Mouse (Mus musculus) stomach, embryonic 16.5 days (tissue): ENCODE data around the gene Gprc6a. TPM values are rescaled to one million over a fixed set of nuclear protein-coding genes. Genes with fewer than 3 reads are reported as not detected.
A peak's percentile ranks its signal among the peaks of the same experiment; 100 is the strongest.

Experiments
- ATAC-seq: fragments of 200-750 bp; cut with Nextera tagmentation; 2 replicates; pipeline ENCODE4 v1.8.0; 2017; ENCODE audit warnings: moderate number of reproducible peaks, moderate TSS enrichment; ENCODE audit not compliant: insufficient read depth, low FRiP score
- H3K27ac ChIP-seq: fragments of 300-500 bp; sonication (generic); 2 replicates; pipeline ENCODE4 v1.5.1; 2014; ENCODE audit warnings: low read length
- H3K27me3 ChIP-seq: fragments of 300-500 bp; sonication (generic); 2 replicates; pipeline ENCODE4 v1.6.1; 2014; ENCODE audit warnings: low read length, control low read depth, mixed read lengths; ENCODE audit not compliant: control insufficient read depth, insufficient read depth
- H3K36me3 ChIP-seq: fragments of 300-500 bp; sonication (generic); 2 replicates; pipeline ENCODE4 v1.6.1; 2014; ENCODE audit warnings: low read length; ENCODE audit not compliant: control insufficient read depth, insufficient read depth
- H3K4me1 ChIP-seq: fragments of 300-500 bp; sonication (generic); 2 replicates; pipeline ENCODE4 v1.6.1; 2014; ENCODE audit warnings: low read length, control low read depth, mixed read lengths; ENCODE audit not compliant: control insufficient read depth, insufficient read depth
- H3K4me2 ChIP-seq: fragments of 300-500 bp; sonication (generic); 2 replicates; pipeline ENCODE4 v1.6.1; 2014; ENCODE audit warnings: low read depth, low read length, mixed read lengths
- H3K4me3 ChIP-seq: fragments of 300-500 bp; sonication (generic); replicated peaks from 2 replicates; pipeline ENCODE4 v1.5.1; 2014; ENCODE audit warnings: mild to moderate bottlenecking, low read length
- H3K9ac ChIP-seq: fragments of 300-500 bp; sonication (generic); 2 replicates; pipeline ENCODE4 v1.6.1; 2014; ENCODE audit warnings: low read length
- H3K9me3 ChIP-seq: fragments of 300-500 bp; sonication (generic); replicated peaks from 2 replicates; pipeline ENCODE4 v1.6.1; 2016; ENCODE audit warnings: low read length, control low read depth; ENCODE audit not compliant: control insufficient read depth
- WGBS: fragments of 180-500 bp; shearing (Covaris S2); extraction: QIAGEN DNeasy Blood & Tissue Kit; methylation state at CpG from one replicate; pipeline ENCODE4 v1.1.7; 2014; 5-methylcytosine and 5-hydroxymethylcytosine counted together
- polyA plus RNA-seq: library from polyadenylated mRNA; unstranded; fragments of >200 nt; fragmentation: Nextera tagmentation; extraction: Ambion mirVana; gene quantifications from 2 replicates; pipeline ENCODE4 v1.2.1, GENCODE M21; 2015

Gene Gprc6a
- 0.06 TPM in 1 of 2 replicates, not detected in the other for polyA plus RNA-seq

- ATAC-seq: no peak
- Histone ChIP-seq H3K4me3 (no peak within 1 kb of the TSS), H3K4me1 (no peaks in the 10 kb centered on the region), H3K9ac (no peak within 1 kb of the TSS), H3K27ac (no peak within 1 kb of the TSS), H3K9me3 (no peaks in the 10 kb centered on the region), H3K27me3 (no peaks in the 10 kb centered on the region), H3K36me3 (no peaks in the 10 kb centered on the region), H3K4me2 (no peak within 1 kb of the TSS)
- WGBS: 23% methylated on average over 8 of the region's 8 CpGs
Observed at GRCm38 (mm10) chr10:51631411-51632136, at the start of gene Gprc6a. Gene Gprc6a (minus strand): TSS chr10:51631461.

- Histone ChIP-seq H3K27me3 (peaks cover 4% of the 10 kb centered on the region), H3K36me3 (no peaks in the 10 kb centered on the region), H3K4me1 (no peaks in the 10 kb centered on the region), H3K4me3 (peak overlapping the region; percentile 49), H3K9ac (no peak overlapping the region), H3K9me3 (no peaks in the 10 kb centered on the region), H3K27ac (no peak overlapping the region), H3K4me2 (peak overlapping the region; percentile 83)
- no peak for ATAC-seq
- 4% methylated on average over 10 of the region's 10 CpGs for WGBS
Observed at GRCm38 (mm10) chr10:51678251-51678639, 47.0 kb upstream of the Gprc6a start.

- no peaks in the 10 kb centered on the region for H3K9me3 ChIP-seq
- peak within 1 kb of the TSS; percentile 49 for H3K4me3 ChIP-seq
- peak; percentile 47 for ATAC-seq
- peak within 1 kb of the TSS; percentile 58; the same call in 1 of the 2 replicates for H3K9ac ChIP-seq
- no peaks in the 10 kb centered on the region for H3K36me3 ChIP-seq
- no peak within 1 kb of the TSS for H3K27ac ChIP-seq
- H3K4me1 ChIP-seq: no peaks in the 10 kb centered on the region
- H3K4me2 ChIP-seq: peak within 1 kb of the TSS; percentile 83
- WGBS: 1% methylated on average over 38 of the region's 38 CpGs
- H3K27me3 ChIP-seq: peaks cover 4% of the 10 kb centered on the region
Observed at GRCm38 (mm10) chr10:51677548-51678250, 46.4 kb upstream of the Gprc6a start, which contains the start of gene Rfx6. Gene Rfx6 (plus strand): TSS chr10:51677756.

GRCm38 (mm10) chr10:51672082-51672779 is 41.0 kb upstream of the Gprc6a start:
- 43% methylated on average over 1 of the region's 1 CpGs for WGBS
- no peak overlapping the region for H3K4me2 ChIP-seq
- ATAC-seq: 0 out of 2 replicates have a peak, but pooled peaks have one; percentile 37
- no peaks in the 10 kb centered on the region for H3K36me3 ChIP-seq
- H3K27ac ChIP-seq: no peak overlapping the region
- H3K27me3 ChIP-seq: no peaks in the 10 kb centered on the region; the same call in 1 of the 2 replicates
- no peaks in the 10 kb centered on the region for H3K4me1 ChIP-seq
- H3K9ac ChIP-seq: no peak overlapping the region
- no peak overlapping the region for H3K4me3 ChIP-seq
- no peaks in the 10 kb centered on the region for H3K9me3 ChIP-seq

- Histone ChIP-seq H3K27ac (no peak overlapping the region), H3K9me3 (no peaks in the 10 kb centered on the region), H3K36me3 (no peaks in the 10 kb centered on the region), H3K4me2 (no peak overlapping the region), H3K4me3 (no peak overlapping the region), H3K27me3 (no peaks in the 10 kb centered on the region; the same call in 1 of the 2 replicates), H3K9ac (no peak overlapping the region), H3K4me1 (no peaks in the 10 kb centered on the region)
- ATAC-seq: no peak
- 80% methylated on average over 4 of the region's 4 CpGs for WGBS
Observed at GRCm38 (mm10) chr10:51671583-51671982, 40.3 kb upstream of the Gprc6a start.

GRCm38 (mm10) chr10:51669334-51669733 is 38.1 kb upstream of the Gprc6a start:
- H3K9me3 ChIP-seq: no peaks in the 10 kb centered on the region
- no peaks in the 10 kb centered on the region for H3K4me1 ChIP-seq
- no peak overlapping the region for H3K4me3 ChIP-seq
- ATAC-seq: no peak
- H3K27ac ChIP-seq: no peak overlapping the region
- H3K9ac ChIP-seq: no peak overlapping the region
- H3K4me2 ChIP-seq: no peak overlapping the region
- no peaks in the 10 kb centered on the region for H3K27me3 ChIP-seq
- H3K36me3 ChIP-seq: no peaks in the 10 kb centered on the region

GRCm38 (mm10) chr10:51657324-51657723 is 26.1 kb upstream of the Gprc6a start:
- Histone ChIP-seq H3K4me1 (no peaks in the 10 kb centered on the region), H3K36me3 (no peaks in the 10 kb centered on the region), H3K9me3 (no peaks in the 10 kb centered on the region), H3K27ac (no peak overlapping the region), H3K27me3 (no peaks in the 10 kb centered on the region), H3K4me3 (no peak overlapping the region), H3K9ac (no peak overlapping the region), H3K4me2 (no peak overlapping the region)
- no peak for ATAC-seq
- WGBS: 57% methylated on average over 1 of the region's 1 CpGs

GRCm38 (mm10) chr10:51649506-51650221 is 18.4 kb upstream of the Gprc6a start:
- Histone ChIP-seq H3K9ac (no peak overlapping the region), H3K4me2 (no peak overlapping the region), H3K9me3 (no peaks in the 10 kb centered on the region), H3K4me3 (no peak overlapping the region), H3K4me1 (no peaks in the 10 kb centered on the region), H3K27ac (no peak overlapping the region), H3K36me3 (no peaks in the 10 kb centered on the region), H3K27me3 (no peaks in the 10 kb centered on the region)
- no peak for ATAC-seq
- WGBS: 56% methylated on average over 3 of the region's 3 CpGs
